Mouse (Mus musculus) spleen, adult 2 months (tissue): Measurements from ENCODE around the gene Paxip1.

Source experiments
- CTCF ChIP-seq: fragments of 200-500 bp; IDR thresholded peaks from 2 replicates; pipeline ENCODE4 v1.5.1; 2011; ENCODE audit warnings: mild to moderate bottlenecking, inconsistent platforms; ENCODE audit not compliant: insufficient read depth, insufficient read length, insufficient replicate concordance; ENCODE audit errors: extremely low read depth
- POLR2A ChIP-seq: fragments of 200-500 bp; IDR thresholded peaks from 2 replicates; pipeline ENCODE4 v1.6.1; 2011; ENCODE audit warnings: low read depth, low read length, inconsistent platforms

- no peak for TF ChIP-seq CTCF
- TF ChIP-seq POLR2A, result no peak
These were observed 1.2 kb upstream of the Paxip1 start for GRCm38 (mm10) chr5:27792531-27793205.
